ENCODE assay signal across 11 mouse cellular contexts in the genomic region with DNA sequence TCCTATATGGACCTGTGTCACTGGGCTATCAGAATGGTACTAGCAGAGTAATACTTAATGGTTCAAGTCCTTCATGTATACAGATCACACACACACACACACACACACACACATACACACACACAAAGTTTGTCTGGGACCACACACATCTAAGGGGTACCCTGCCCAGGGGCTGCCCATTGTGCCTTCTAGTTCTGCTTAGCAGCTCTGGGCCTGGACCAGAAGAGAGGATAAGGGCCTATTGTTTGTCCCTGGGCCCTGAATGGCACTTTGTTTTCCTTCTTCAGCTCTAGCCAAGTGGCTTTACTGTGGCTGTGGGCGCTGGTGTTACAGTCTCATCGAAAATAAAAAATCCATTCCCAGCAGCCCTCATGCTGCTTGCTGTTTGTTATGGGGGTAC. TPM values are rescaled to one million over a fixed set of nuclear protein-coding genes. Genes with fewer than 3 reads are reported as not detected.
A peak's percentile ranks its signal among the peaks of the same experiment; 100 is the strongest.
DNase-seq lines count a peak whose midpoint lies in the region; ATAC-seq lines count a peak whose summit lies in the region.
"Had no signal": no experiment of that assay in that cellular context is flagged by ENCODE, and none has a peak within 500 bp of the region (broad histone marks: within the 10 kb centered on the region; RNA-seq: fewer than 3 reads in every experiment).

No protein-coding gene starts in this region.

- DNase-seq in right cerebral cortex, postnatal 10 days (ENCODE audit: low spot score in 2 of 2), result peak; percentile 50 to 63
- no peak for DNase-seq in right cerebral cortex, postnatal 14 days
- DNase-seq in liver, embryonic 13.5 days, result no peak
- DNase-seq in adrenal gland, postnatal 14 days, result no peak
- no peak for DNase-seq in spleen, adult 18-20 months
- DNase-seq in cerebellum, adult 9-11 months, result no peak
- DNase-seq: gastrocnemius, postnatal 36 days; kidney, postnatal 4 days; lung, postnatal 36 days had no signal

- H3K4me2 ChIP-seq in liver, embryonic 13.5 days, result peak overlapping the region; percentile 72

- no peak; the same call in 1 of the 2 replicates for ATAC-seq in erythroblast, adult 5-6 weeks (replicated peaks; ENCODE audit: low FRiP score, poor library complexity, severe bottlenecking)
- ATAC-seq in liver, embryonic 13.5 days (ENCODE audit: low read depth), result no peak

- H3K9me3 ChIP-seq in erythroblast, embryonic 14.5 days (ENCODE audit: control insufficient read depth, low read length), result no peaks in the 10 kb centered on the region
- no peaks in the 10 kb centered on the region for H3K9me3 ChIP-seq in liver, embryonic 13.5 days (replicated peaks)

- peak overlapping the region; percentile 100 for H3K27ac ChIP-seq in liver, embryonic 13.5 days

- H3K4me1 ChIP-seq in erythroblast, embryonic 14.5 days (ENCODE audit: control insufficient read depth), result peaks cover 99% of the 10 kb centered on the region
- H3K4me1 ChIP-seq in liver, embryonic 13.5 days (replicated peaks), result peaks cover 100% of the 10 kb centered on the region

- peaks cover 64% of the 10 kb centered on the region for H3K36me3 ChIP-seq in erythroblast, embryonic 14.5 days (ENCODE audit: control insufficient read depth)
- H3K36me3 ChIP-seq in liver, embryonic 13.5 days, result no peaks in the 10 kb centered on the region

- H3K27me3 ChIP-seq in erythroblast, embryonic 14.5 days (ENCODE audit: control insufficient read depth), result no peaks in the 10 kb centered on the region
- no peaks in the 10 kb centered on the region for H3K27me3 ChIP-seq in liver, embryonic 13.5 days

- peak overlapping the region; percentile 81 for H3K9ac ChIP-seq in liver, embryonic 13.5 days

- WGBS in liver, embryonic 13.5 days (ENCODE audit: insufficient replicate concordance), result 74% methylated on average over 2 of the region's 2 CpGs

- peak overlapping the region; percentile 63 for H3K4me3 ChIP-seq in erythroblast, embryonic 14.5 days (replicated peaks)
- peak overlapping the region; percentile 52 for H3K4me3 ChIP-seq in liver, embryonic 13.5 days (replicated peaks)

RNA-seq across cellular contexts. Expression of gene Pcx, which starts 49.3 kb away (rescaled TPM):
- 18.5 and 18.7 TPM in 2 replicates for polyA plus RNA-seq in erythroblast, embryonic 14.5 days (2012)
- total RNA-seq in erythroblast, adult 5-6 weeks (2015; ENCODE audit: low replicate concordance), result 15.0 and 32.6 TPM in 2 replicates
- total RNA-seq in erythroblast, adult 5-6 weeks (2017; ENCODE audit: low replicate concordance), result 31.5 and 31.9 TPM in 2 replicates
- 31.4 and 35.1 TPM in 2 replicates for polyA plus RNA-seq in liver, embryonic 13.5 days (2015; fragmentation: Nextera tagmentation; extraction: Ambion mirVana)
- 351 and 352 TPM in 2 replicates for total RNA-seq in adrenal gland, postnatal 14 days (2021)

RNA-seq across cellular contexts. Expression of gene Lrfn4, which starts 55.9 kb away (rescaled TPM):
- polyA plus RNA-seq in erythroblast, embryonic 14.5 days (2012), result 0.18 and 0.26 TPM in 2 replicates
- total RNA-seq in erythroblast, adult 5-6 weeks (2015; ENCODE audit: low replicate concordance), result 0.38 and 0.63 TPM in 2 replicates
- total RNA-seq in erythroblast, adult 5-6 weeks (2017; ENCODE audit: low replicate concordance), result not detected in 2 replicates
- polyA plus RNA-seq in liver, embryonic 13.5 days (2015; fragmentation: Nextera tagmentation; extraction: Ambion mirVana), result 0.43 and 0.59 TPM in 2 replicates
- 6.1 and 7.6 TPM in 2 replicates for total RNA-seq in adrenal gland, postnatal 14 days (2021)

Comparison
In these comparisons a context has a peak if more than half of its experiments do, and no peak if none do; other contexts are left out.
1. DNase-seq: peak in right cerebral cortex, postnatal 10 days (2 of 2); none in right cerebral cortex, postnatal 14 days (single experiment), liver, embryonic 13.5 days (single experiment), adrenal gland, postnatal 14 days (single experiment), spleen, adult 18-20 months (0 of 2) and cerebellum, adult 9-11 months (single experiment).
2. RNA of gene Pcx, which starts 49.3 kb away (total RNA-seq): 351 to 352 TPM in adrenal gland, postnatal 14 days; 15.0 to 32.6 TPM in erythroblast, adult 5-6 weeks; every median in the first group is over 10 times any median in the second.